Mouse (Mus musculus) liver (tissue): ENCODE measurements around the gene Cdkal1.

Experiments
- DNase-seq: peaks from one replicate; pipeline ENCODE4 v3.0.0-alpha.2; 2020; ENCODE audit warnings: mixed read lengths

Gene Cdkal1

DNA sequence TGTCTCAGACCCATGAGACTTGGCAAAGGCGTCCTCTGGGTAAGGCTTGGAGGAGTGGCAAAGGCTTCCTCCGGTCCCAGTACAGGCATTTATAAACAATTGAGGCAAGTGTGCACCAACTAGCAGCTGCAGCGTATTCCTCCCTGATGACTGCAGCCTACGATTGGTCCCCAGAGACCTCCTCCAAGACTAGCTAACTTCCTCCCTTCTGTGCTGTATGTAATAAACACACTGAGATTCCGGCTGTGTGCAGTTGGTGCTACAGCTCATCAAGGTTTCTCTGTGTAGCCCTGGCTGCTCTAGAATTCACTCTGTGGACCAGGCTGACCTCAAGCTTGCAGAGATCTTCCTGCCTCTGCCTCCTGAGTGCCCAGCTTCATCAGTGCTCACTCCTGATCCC lies 630.7 kb downstream of the Cdkal1 start:
- no peak for DNase-seq

DNA sequence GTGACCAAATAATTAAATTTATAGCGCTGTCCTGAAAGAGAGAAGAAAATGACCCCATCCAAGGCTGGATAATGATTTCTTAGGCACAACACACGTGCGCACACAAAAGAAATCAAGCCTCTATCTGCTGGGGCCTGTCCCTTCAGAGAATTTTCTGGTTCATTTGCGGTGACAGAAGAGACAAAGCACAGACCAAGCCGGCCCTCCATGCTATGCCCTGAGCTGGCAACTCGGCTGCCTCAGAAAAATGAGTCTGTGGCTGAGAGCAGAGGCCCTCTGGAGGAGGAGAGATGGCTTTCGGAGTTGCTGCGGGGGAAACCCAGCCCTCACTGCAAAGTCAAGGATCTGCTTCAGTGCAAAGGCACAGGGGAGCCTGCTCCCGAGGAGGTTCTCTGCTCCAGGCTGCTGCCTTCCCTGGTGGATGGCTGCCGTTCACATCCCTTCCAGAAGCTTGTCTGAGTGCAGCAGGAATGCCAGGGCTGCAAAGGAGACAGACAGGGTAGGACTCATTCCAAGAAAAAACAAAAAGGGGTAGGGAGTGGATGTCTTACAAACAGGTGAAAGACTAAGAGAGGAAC lies 633.1 kb downstream of the Cdkal1 start:
- DNase-seq = no peak

DNA sequence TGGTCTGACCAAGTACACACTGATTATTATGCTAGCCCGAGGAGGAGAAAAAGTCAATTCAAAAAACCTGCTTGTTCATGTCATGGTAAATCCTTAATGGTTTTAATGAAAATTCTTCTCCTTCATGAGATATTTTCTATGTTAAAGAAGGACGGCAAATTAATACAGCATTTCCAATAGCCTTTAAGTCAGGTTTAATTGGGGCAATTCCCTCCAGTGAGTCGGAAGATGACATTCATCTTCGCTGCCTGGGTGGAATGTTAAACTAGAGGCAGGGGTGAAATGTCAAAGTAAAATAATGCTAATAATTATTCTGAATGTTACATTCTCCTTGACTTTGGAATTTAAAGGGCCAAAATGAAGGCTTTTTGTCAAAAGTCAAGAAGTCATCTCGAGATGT lies 633.8 kb downstream of the Cdkal1 start:
- DNase-seq = no peak

DNA sequence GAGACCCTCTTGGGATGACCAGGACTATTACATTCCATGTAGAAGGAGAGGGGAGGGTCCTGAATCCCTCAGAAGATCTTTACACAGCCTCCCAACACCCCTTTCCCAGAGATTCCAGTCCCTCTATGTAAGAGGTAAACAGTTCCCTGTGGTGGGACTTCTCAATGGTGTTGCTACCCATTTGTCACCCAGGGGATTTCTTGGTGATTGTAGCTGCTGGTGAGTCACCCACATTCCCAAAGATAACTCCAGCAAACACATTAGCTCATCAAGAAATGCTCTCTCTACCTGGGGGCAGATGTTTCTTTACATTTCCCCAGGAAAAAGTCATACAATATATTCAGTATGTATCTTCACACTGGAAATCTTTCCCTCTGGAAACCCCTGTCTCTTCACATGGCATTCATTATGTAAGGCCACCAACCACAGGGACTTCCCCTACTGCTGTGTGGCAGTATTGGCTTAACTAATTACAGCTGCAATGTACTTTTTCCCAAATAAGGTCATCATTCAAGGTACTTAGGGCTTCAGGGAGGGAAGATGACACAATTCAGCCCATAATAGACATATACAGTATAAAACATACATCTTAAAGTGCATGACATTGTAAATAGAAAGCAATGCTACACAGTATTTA lies 636.8 kb downstream of the Cdkal1 start:
- DNase-seq = no peak

DNA sequence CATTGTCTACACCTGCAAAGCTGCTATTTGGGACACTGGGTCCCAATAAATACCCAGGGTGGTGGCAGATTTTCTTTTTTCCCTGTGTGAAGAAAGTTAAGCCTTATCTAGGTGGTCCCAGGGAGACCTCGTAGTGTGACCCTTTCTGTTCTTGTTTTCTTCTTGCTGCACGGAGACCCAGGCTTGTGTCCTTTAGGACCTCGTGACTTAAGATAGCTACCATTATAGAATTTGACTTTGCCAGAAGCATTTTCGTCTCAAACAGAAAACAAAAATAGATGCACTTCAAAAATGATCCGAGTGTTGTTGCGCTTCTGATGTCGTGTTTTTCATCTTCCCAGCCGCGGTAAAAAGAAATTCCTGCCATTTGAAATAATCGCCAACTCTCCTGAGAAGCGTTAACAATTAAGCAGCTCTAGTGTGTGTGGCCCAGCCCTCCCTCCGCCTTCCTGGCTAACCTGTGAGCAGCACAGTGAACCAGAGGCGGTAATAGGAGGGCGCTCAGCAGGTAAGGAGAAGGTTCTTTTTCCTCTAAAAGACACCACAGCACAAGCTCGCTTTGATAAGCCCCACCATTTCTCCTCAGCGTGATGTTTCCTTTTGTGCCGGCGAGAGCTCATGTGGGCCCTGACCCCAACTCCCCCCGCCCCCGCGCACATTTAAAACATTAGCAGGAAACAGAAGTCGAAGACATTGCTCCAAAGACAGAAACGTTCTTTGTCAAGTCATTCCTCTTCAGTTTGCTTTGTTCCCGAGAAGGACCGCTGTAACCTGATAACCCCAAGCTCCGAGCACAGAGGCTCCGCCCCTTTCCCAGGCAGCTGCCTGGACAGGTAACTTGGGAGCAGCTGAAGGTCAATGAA lies 645.1 kb downstream of the Cdkal1 start:
- peak; percentile 28 for DNase-seq

DNA sequence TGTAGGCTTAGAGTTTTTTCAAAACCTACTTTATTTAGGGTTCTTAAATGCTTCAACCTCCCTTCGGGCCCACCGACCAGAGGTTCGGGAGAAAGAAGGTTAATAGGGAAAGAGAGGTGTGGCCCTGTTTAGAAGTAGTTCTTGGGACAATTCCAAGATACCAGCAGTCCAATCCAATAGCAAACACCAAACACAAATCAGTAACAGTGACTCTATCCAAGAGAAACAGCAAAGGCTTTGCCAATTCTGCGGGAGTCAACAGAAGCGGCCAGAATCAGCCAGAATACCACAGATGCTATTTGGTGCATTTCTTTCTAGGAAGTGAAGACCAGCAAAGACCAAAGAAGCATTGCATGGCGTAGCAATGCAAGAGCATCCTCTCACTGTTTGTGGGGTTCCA lies 646.7 kb downstream of the Cdkal1 start:
- no peak for DNase-seq

DNA sequence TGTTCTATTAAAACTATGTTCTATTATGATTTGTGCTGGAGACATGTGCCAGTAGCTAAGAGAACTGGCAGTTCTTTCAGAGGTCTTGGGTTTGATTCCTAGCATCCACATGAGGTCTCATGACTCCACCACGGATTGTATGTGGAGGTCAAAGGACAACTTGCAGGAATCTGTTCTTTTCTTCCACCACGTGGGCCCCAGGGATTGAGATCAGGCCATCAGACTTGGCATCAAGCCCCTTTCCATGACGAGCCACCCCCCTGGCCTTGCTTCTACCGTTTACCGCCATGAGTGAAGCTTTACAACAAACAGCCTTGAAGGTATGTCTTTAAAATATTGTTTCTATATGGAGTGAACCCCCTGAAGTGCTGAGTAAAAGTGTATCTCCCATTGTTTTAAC lies 651.6 kb downstream of the Cdkal1 start:
- DNase-seq = no peak

DNA sequence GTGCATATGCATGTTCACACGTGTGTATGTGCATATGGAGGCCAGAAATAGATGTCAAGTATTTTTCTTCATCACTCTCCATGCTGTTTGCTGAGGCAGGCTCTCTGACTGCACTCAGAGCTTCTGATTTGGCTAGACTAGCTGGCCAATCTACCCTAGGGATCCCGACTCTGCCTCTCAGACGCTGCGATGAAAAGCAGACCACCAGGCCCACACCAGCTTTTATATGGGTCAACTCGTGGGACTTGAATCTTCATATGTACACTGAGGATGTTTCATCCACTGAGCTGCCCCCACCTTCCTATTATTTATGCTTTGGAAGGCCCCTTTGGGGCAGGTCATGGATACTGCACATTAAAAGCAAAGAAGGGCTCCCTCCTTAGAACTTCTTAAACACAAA lies 652.0 kb downstream of the Cdkal1 start:
- no peak for DNase-seq

DNA sequence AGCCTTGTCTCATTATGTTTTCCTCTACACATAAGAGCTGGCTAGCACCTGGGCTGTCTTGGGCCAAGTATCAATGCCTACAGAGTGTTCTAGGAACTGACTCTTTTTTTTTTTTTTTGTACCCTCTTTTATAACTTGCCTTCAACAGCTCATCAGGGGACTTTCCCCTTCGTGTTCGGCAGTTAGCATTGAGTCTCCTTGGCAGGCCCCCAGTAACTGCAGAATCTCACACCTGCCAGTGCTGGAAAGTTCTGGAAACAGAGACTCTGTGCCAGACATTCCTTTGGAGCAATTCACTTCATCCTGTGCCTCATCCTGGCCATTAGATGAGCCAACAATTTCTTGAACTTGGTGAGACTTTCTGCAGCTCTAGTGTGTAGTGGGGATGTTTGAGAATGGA lies 652.9 kb downstream of the Cdkal1 start:
- no peak for DNase-seq

DNA sequence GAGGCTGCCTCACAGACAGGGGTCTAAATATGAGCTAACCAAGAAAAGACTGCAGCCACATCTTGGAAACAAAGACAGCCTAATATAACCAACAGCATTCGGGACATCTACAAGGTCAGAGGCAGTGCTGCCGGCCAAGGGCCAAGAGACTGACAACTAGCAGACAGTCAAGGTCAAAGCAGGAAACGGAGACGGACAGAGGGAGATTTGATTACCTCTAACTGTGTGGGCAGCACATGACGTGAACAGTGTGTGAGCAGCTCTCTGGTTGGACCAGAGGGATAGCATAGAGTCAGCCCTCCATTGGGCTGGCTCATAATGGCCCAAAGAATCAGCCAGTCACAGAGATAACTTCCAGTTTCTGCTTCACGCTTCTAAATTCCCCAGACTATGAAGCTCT lies 655.8 kb downstream of the Cdkal1 start:
- DNase-seq = no peak

DNA sequence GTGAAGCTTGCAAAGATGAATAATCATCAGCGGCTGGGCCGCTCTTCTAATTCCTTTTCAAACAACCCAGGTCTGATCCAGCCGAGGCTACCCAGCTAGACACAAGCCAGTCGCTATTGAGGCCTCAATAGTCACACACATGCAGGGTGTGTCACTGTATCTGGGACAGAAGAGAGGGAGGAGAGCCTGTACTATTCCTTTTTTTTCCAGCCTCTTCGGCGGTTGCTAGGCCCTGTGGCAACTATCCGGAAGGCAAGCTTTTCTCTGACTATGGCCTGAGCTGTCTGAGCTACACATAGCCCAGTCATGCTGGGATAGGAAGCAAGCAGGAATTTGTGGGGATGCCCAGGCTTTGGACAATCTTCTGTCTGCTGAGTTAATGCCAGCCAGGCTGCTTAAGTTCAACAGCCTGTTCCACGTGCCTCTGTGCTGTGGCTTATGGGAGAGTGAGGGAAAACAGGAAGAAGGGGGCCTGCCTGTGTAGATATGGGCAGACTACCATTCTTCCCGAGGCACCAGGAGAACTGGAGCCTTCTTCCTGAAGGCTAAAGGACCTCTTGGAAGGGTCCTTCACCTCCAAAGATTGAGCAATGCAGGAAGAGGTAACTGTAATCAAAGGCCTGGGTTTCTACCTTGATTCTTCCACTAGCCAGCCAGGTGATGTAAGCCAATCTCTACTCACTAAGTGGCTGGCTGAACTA lies 658.5 kb downstream of the Cdkal1 start:
- no peak for DNase-seq

DNA sequence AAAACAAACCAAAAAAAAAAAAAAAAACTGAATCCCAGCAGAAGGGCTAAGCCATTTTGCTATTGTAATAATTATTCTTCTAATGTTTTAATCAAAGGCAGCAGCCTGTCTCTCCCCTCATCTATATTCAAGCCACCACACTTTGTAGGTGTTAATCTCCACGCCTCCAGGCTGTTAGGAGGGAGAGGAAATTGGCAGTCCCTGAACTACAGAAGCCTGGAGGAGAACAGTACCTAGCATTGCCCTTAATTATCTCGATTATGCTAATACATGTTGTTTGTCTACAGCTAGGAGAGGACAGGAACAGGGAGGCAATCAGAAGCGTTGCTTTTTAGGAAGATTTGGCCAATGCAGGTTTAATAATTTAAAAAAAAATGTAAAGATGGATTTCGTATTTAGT lies 659.8 kb downstream of the Cdkal1 start:
- DNase-seq = no peak

DNA sequence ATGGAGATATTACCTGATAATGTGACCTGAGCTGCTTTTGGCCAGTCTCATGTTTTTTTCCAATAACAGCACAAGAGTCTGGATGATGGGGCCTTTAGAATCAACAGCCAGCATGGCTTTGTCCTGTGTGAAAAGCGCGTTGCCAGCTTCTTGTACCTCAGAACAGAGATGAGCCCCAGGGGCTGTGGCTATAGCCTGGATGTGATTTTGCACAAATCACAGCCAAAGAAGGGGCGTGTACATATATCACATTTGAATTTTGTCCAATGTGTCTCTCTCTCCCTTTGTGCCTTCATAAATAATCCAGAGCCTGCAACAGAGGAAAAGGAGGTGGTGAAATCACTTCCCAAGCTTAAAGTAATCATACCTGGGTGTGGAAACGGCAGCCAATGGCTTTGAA lies 660.5 kb downstream of the Cdkal1 start:
- no peak for DNase-seq

DNA sequence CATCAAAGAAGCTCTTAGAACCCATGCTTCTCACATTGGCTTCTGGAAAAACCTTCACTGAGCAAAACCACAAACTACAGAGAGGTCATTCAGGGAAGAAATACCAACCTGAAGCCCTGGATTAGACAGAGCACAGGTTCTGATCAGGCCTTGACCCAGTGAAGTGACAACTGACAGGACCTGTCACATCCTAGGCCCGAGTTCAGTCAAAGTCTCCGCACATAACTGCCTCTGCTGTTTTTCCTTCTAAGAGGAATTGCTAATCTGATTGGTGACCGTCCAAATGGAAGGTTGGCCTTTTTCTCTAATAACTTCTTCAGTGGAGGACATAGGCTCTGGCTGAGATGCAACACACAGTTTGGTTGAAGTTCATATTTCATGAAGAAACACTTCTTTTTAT lies 662.8 kb downstream of the Cdkal1 start:
- DNase-seq = no peak

DNA sequence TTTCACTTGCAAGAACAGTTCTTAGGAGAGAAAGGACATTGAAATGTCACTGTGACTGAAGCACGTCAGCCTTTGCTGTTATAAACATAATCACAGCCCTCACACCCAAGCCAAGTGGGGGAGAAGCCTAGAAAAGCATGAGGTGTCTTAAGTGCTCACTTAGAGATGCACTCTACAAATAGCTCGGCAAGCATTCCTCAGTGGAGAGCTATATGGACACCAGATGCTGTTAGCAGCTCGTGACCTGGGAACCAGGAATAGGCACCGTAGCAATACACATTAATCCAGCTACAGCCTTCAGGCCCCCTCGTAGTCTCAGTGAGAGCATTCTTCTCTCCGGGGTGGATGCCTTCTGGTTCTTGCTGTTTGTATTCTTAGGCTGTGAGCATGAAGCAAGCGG lies 664.9 kb downstream of the Cdkal1 start:
- DNase-seq = no peak

DNA sequence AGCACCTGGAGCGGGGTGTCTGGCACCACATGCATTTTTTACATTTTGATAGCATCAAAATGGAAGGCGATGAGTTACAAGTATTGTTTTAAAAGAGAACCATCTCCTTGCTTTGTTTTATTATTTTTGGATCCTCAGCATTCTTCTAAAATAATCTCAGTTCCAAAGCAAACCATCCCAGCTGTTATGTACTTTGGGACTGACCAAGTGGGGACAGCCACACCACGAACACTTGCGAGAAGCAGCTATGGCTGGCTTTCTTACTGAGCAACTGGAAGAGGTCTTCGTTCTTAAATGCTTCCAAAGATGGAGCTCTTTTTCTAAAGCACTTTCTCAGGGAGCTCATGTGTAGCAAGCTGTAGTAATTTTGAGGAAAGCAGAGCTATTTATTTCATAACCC lies 668.7 kb downstream of the Cdkal1 start:
- DNase-seq = no peak

DNA sequence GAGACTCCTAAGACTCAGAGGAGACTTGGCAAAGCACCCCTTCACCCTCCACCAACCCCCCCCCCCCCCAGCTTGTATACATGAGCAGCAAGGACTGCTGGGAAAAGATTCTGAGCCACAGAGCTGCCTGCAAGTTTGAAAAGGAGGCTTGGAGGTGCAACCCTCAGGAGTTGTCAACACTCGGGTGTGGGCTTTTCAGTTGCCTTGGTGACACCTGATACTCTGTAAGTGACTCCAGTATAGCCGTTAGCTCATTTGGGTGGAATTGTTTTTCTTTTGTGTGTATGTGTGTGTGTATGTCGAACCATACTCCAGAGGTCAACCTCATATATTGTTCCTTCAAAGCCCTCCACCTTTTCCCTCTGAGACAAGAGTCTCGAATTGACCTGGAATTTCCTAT lies 669.9 kb downstream of the Cdkal1 start:
- no peak for DNase-seq

DNA sequence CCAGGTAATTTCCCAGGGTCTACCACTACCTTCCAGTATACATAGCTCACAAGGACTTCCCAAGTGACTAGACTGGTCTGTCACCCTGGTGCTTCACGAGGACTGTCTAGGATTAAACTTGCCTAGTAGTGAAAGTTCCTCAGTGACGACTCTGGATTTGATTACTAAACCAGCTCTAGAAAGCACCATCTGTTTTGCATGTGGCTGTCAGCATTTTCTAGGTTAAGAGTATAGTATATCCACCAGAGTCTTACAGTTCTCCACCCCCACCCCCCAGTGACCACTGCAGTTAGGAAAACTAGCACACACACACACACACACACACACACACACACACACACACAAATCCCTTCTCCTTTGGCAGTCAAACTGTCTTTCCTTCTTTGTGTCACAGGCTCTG lies 670.9 kb downstream of the Cdkal1 start:
- no peak for DNase-seq

DNA sequence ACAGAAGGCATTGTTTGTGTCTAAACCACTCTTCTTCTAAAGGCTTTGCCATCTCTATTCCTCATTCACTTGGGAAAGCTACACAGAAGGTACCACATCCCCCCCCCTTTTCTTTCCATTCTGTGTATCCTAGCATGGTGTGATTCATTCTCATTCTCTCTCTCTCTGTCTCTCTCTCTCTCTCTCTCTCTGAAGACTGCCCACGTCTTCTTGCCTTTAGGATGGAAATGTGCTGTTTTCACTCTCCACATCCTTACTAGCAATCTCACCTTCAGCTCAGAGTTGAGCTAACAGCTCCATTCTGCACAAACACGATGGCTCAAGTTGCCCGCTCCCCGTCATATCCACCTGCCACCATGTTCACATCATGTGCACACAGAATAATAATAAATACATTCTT lies 675.6 kb downstream of the Cdkal1 start:
- DNase-seq = no peak

DNA sequence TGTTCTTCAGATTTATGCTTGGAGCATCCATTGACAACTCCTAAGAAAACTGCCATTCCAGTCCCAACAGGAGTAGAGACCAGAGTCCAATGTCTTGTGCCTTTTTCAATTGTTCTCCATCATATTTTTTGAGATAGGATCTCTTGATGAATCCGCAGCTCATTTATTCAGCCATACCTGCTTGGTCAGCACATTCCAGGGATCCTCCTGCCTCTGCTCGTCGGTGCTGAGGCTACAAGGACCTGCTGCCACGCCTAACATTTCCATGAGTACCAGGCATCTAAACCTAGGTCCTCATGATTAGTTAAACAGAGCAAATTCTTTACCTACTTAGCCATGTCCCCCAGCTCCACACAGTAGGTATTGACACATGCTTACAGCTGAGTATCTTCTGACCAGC lies 676.2 kb downstream of the Cdkal1 start:
- no peak for DNase-seq

DNA sequence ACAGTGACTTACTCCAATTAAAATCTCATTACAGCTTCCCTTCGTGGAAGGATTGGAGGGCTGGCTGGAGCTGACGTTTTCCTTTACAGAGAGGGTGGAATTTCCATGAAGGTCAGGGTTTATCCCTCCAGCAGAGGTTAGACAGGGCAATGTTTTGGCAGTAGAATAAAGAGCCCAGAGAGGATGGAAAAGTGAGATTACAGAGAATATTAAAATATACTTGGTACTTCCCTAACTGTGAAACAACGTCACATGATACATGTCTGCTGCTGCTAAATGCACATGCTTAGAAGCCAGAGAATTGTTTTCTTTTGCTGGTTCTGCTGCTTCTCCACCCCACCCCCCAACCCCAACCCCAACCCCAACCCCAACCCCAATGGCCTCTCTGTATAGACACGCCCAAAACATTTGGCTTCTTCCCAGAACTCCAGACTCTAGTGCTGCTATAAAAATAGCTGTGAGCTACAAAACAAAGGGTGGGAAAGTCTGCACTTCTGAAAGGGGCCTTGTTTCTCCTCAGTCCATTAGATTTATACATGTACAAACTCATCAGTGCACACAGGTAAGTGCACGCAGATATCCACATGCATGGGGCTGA lies 677.5 kb downstream of the Cdkal1 start:
- no peak for DNase-seq

DNA sequence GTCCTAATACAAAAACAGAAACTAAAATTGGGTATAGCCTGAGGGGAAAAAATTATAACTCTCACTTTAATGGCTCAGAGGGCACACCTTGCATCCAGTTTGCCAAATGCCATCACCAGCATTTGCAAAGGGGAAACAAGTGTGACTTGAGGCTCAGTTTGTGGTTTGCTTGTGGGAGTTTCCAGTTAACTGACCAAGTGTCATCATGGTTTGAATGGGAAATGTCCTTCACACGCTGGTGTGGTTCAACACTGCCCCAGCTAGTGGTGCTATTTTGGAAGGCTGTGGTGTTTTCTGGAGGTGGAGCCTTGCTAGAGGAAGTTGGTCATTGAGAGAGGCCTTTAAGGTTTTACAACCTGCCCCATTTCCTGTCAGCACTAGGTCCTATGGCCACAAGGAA lies 686.1 kb downstream of the Cdkal1 start:
- no peak for DNase-seq

DNA sequence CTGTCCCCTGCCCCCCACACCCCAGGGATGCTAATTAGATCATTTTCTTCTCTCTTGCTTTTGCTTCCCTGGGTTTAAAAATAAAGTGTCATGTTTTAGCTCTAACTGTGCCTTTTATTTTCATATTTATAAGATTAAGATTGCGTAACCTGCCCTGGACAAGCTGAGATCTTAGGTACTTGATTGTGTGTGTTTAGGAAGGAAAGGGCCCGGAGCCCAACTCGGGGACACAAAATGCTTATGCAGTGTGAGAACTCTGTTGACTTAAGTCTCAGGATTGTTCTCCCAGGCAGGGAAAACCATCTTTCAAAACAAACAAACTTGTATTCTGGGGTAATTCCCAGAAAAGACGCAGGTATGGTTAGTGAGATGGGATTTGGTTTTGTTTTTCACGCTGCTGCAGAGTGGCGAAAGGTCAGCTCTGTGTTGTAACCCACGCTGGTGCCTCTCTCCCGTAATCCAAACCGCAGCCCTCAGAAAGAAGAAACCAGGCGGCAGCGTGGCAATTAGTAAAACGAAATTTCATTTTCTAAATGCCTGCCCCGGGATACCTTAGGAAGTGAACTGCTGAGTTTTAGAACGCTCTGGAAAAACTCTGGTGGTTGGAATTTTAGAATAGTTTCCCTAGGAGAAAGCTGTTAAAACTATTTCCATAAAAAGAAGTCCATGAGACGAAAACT lies 690.5 kb downstream of the Cdkal1 start:
- DNase-seq = no peak
